Mouse (Mus musculus): Measurements from ENCODE around the gene Gstk1.

Gstk1 gene

GRCm38 (mm10) chr6:42245711-42246353 lies at the start of gene Gstk1:
Gene Gstk1 (plus strand): TSS chr6:42245935.
- DNase-seq (ENCODE audit: low read depth, low spot score): peak; percentile 93

- peak; percentile 89 for DNase-seq (ENCODE audit: low read depth, low spot score)
These were observed 48.0 kb upstream of the Gstk1 start for GRCm38 (mm10) chr6:42197710-42198109.

- DNase-seq (ENCODE audit: low read depth, low spot score): peak; percentile 28
These were observed 46.2 kb upstream of the Gstk1 start for GRCm38 (mm10) chr6:42199498-42199897.

GRCm38 (mm10) chr6:42215028-42215427 lies 30.7 kb upstream of the Gstk1 start, which contains the start of gene Tas2r144:
Gene Tas2r144 (plus strand): TSS chr6:42215328.
- no peak for DNase-seq (ENCODE audit: low read depth, low spot score)

GRCm38 (mm10) chr6:42222286-42222685 lies 23.4 kb upstream of the Gstk1 start:
- DNase-seq (ENCODE audit: low read depth, low spot score): peak; percentile 19

GRCm38 (mm10) chr6:42225046-42225445 lies 20.7 kb upstream of the Gstk1 start:
- no peak for DNase-seq (ENCODE audit: low read depth, low spot score)

GRCm38 (mm10) chr6:42227240-42228101 lies 18.3 kb upstream of the Gstk1 start:
- peak; percentile 88 for DNase-seq (ENCODE audit: low read depth, low spot score)

- no peak for DNase-seq (ENCODE audit: low read depth, low spot score)
These were observed 16.1 kb upstream of the Gstk1 start for GRCm38 (mm10) chr6:42229610-42230009.

GRCm38 (mm10) chr6:42231191-42231590 lies 14.5 kb upstream of the Gstk1 start:
- DNase-seq (ENCODE audit: low read depth, low spot score): peak; percentile 79

GRCm38 (mm10) chr6:42237276-42237805 lies 8.4 kb upstream of the Gstk1 start:
- peak; percentile 77 for DNase-seq (ENCODE audit: low read depth, low spot score)

- DNase-seq (ENCODE audit: low read depth, low spot score): peak; percentile 68
These were observed 4.3 kb upstream of the Gstk1 start for GRCm38 (mm10) chr6:42241311-42242045.

GRCm38 (mm10) chr6:42247173-42247572 lies 1.4 kb downstream of the Gstk1 start:
- no peak for DNase-seq (ENCODE audit: low read depth, low spot score)

GRCm38 (mm10) chr6:42247981-42248380 lies 2.2 kb downstream of the Gstk1 start:
- no peak for DNase-seq (ENCODE audit: low read depth, low spot score)

- DNase-seq (ENCODE audit: low read depth, low spot score): no peak
These were observed 6.1 kb downstream of the Gstk1 start for GRCm38 (mm10) chr6:42251791-42252190.

- DNase-seq (ENCODE audit: low read depth, low spot score): peak; percentile 30
These were observed 7.4 kb downstream of the Gstk1 start for GRCm38 (mm10) chr6:42253103-42253502.

GRCm38 (mm10) chr6:42257303-42257863 lies 11.6 kb downstream of the Gstk1 start:
- peak; percentile 79 for DNase-seq (ENCODE audit: low read depth, low spot score)

- no peak for DNase-seq (ENCODE audit: low read depth, low spot score)
These were observed 14.7 kb downstream of the Gstk1 start for GRCm38 (mm10) chr6:42260430-42260829.

- DNase-seq (ENCODE audit: low read depth, low spot score): no peak
These were observed 15.9 kb downstream of the Gstk1 start, which contains the start of gene Tmem139 for GRCm38 (mm10) chr6:42261524-42262170. Gene Tmem139 (plus strand): TSS chr6:42261970.

- peak; percentile 100 for DNase-seq (ENCODE audit: low read depth, low spot score)
These were observed 19.0 kb downstream of the Gstk1 start, which contains the start of gene Casp2 for GRCm38 (mm10) chr6:42264626-42265312. Gene Casp2 (plus strand): TSS chr6:42264985.

All from brain, adult 2 months (tissue).